Mouse (Mus musculus): Measurements from ENCODE around the gene 4930550C14Rik. TPM values are rescaled to one million over a fixed set of nuclear protein-coding genes. Genes with fewer than 3 reads are reported as not detected.

The 4930550C14Rik gene
- total RNA-seq, 2 experiments from 2014 or later = 0.27 to 0.38 TPM

GRCm38 (mm10) chr9:53404050-53404752, 2.1 kb downstream of the 4930550C14Rik start:
- DNase-seq (ENCODE audit: extremely low spot score in 1 of 2, low spot score in 1 of 2) = no peak

- peak; percentile 23 to 55 for DNase-seq (ENCODE audit: extremely low spot score in 1 of 2, low spot score in 1 of 2)
Observed at GRCm38 (mm10) chr9:53404753-53405722, 2.9 kb downstream of the 4930550C14Rik start.

GRCm38 (mm10) chr9:53408548-53408947, 6.4 kb downstream of the 4930550C14Rik start:
- DNase-seq (ENCODE audit: extremely low spot score in 1 of 2, low spot score in 1 of 2) = no peak

GRCm38 (mm10) chr9:53408953-53409361, 6.8 kb downstream of the 4930550C14Rik start:
- DNase-seq (ENCODE audit: extremely low spot score in 1 of 2, low spot score in 1 of 2) = no peak

- no peak for DNase-seq (ENCODE audit: extremely low spot score in 1 of 2, low spot score in 1 of 2)
Observed at GRCm38 (mm10) chr9:53409427-53409826, 7.3 kb downstream of the 4930550C14Rik start.

GRCm38 (mm10) chr9:53422133-53422896, 20.2 kb downstream of the 4930550C14Rik start:
- DNase-seq (ENCODE audit: extremely low spot score in 1 of 2, low spot score in 1 of 2) = no peak

- no peak for DNase-seq (ENCODE audit: extremely low spot score in 1 of 2, low spot score in 1 of 2)
Observed at GRCm38 (mm10) chr9:53426726-53427125, 24.6 kb downstream of the 4930550C14Rik start.

GRCm38 (mm10) chr9:53427638-53428037, 25.5 kb downstream of the 4930550C14Rik start:
- DNase-seq (ENCODE audit: extremely low spot score in 1 of 2, low spot score in 1 of 2) = no peak

GRCm38 (mm10) chr9:53435830-53436570, 33.9 kb downstream of the 4930550C14Rik start:
- DNase-seq (ENCODE audit: extremely low spot score in 1 of 2, low spot score in 1 of 2) = no peak

- no peak for DNase-seq (ENCODE audit: extremely low spot score in 1 of 2, low spot score in 1 of 2)
Observed at GRCm38 (mm10) chr9:53450609-53451008, 48.5 kb downstream of the 4930550C14Rik start.

- DNase-seq (ENCODE audit: extremely low spot score in 1 of 2, low spot score in 1 of 2) = no peak
Observed at GRCm38 (mm10) chr9:53452038-53452437, 49.9 kb downstream of the 4930550C14Rik start.

GRCm38 (mm10) chr9:53472806-53473518, 70.8 kb downstream of the 4930550C14Rik start:
- DNase-seq (ENCODE audit: extremely low spot score in 1 of 2, low spot score in 1 of 2) = no peak

Small RNA genes within 50 kb of the gene (microRNA-seq; reads per million reads assigned to microRNA genes)
- 0 reads per million in 2 experiments for gene Mir130c

Other genes with a start within 250 kb of the 4930550C14Rik start
- gene Ddx10, start 154.3 kb upstream of the 4930550C14Rik start, total RNA-seq (2021) = 10 to 100 TPM; 19.3 to 20.0 TPM
- gene Exph5, start 100.7 kb upstream of the 4930550C14Rik start, total RNA-seq (2021) = 1 to 10 TPM; 3.3 to 3.8 TPM
- 1 to 10 TPM; 4.5 to 5.2 TPM for gene Kdelc2, start 18.3 kb upstream of the 4930550C14Rik start, total RNA-seq (2021)
- 10 to 100 TPM; 18.3 to 21.0 TPM for gene Atm, start 134.4 kb downstream of the 4930550C14Rik start, total RNA-seq (2021)
- 10 to 100 TPM; 15.6 to 17.5 TPM for gene Npat, start 134.7 kb downstream of the 4930550C14Rik start, total RNA-seq (2021)
- gene Acat1, start 208.1 kb downstream of the 4930550C14Rik start, total RNA-seq (2021) = 10 to 100 TPM; 65.5 to 68.0 TPM